Mouse (Mus musculus) liver, adult 2 months (tissue): ENCODE results near the gene Commd4. TPM values are rescaled to one million over a fixed set of nuclear protein-coding genes. Genes with fewer than 3 reads are reported as not detected.

Source experiments
- DNase-seq: peaks from one replicate; pipeline ENCODE4 v3.0.0-alpha.2; 2011; ENCODE audit warnings: low read depth, low spot score; ENCODE audit errors: extremely low read depth
- H3K27ac ChIP-seq: fragments of 200-500 bp; replicated peaks from 2 replicates; pipeline ENCODE4 v1.5.1; 2012; ENCODE audit warnings: low read depth, mild to moderate bottlenecking, control low read depth, inconsistent platforms, low read length; ENCODE audit not compliant: insufficient read depth
- H3K27me3 ChIP-seq: fragments of 200-500 bp; 2 replicates; pipeline ENCODE4 v1.6.1; 2012; ENCODE audit warnings: mild to moderate bottlenecking, moderate library complexity, low read length, inconsistent platforms; ENCODE audit not compliant: control insufficient read depth, insufficient read depth
- H3K36me3 ChIP-seq: fragments of 200-500 bp; 2 replicates; pipeline ENCODE4 v1.6.1; 2012; ENCODE audit warnings: low read length, inconsistent platforms; ENCODE audit not compliant: control insufficient read depth, insufficient read depth
- H3K4me1 ChIP-seq: fragments of 200-500 bp; 2 replicates; pipeline ENCODE4 v1.6.1; 2011; ENCODE audit warnings: low read length; ENCODE audit not compliant: control insufficient read depth, insufficient read depth
- H3K4me3 ChIP-seq: fragments of 200-500 bp; 2 replicates; pipeline ENCODE4 v1.5.1; 2011; ENCODE audit warnings: low read depth, mild to moderate bottlenecking, control low read depth, low read length, moderate library complexity; ENCODE audit not compliant: insufficient read depth
- H3K79me2 ChIP-seq: fragments of 200-500 bp; 2 replicates; pipeline ENCODE4 v1.6.1; 2012; ENCODE audit warnings: inconsistent platforms, mild to moderate bottlenecking, low read length, moderate library complexity; ENCODE audit not compliant: control insufficient read depth, insufficient read depth
- H3K9ac ChIP-seq: fragments of 200-500 bp; 2 replicates; pipeline ENCODE4 v1.6.1; 2012; ENCODE audit warnings: low read depth, mild to moderate bottlenecking, control low read depth, inconsistent platforms, low read length
- CTCF ChIP-seq: fragments of 200-500 bp; IDR thresholded peaks from 2 replicates; pipeline ENCODE4 v1.5.1; 2011; ENCODE audit warnings: low read depth, low read length, control low read depth
- POLR2A ChIP-seq: fragments of 200-500 bp; IDR thresholded peaks from 2 replicates; pipeline ENCODE4 v1.6.1; 2011; ENCODE audit warnings: low read length, control low read depth; ENCODE audit not compliant: insufficient read depth; ENCODE audit errors: extremely low read depth
- WGBS: fragments of 180-500 bp; shearing (Covaris S2); methylation state at CpG from one replicate; pipeline ENCODE4 v1.1.7; 2018; 5-methylcytosine and 5-hydroxymethylcytosine counted together
- polyA plus RNA-seq: library from polyadenylated mRNA; depleted of rRNA; stranded (reverse); fragments of >200 nt; gene quantifications from 2 replicates; pipeline ENCODE4 v1.2.3, GENCODE M21; 2012; rRNA removed
- total RNA-seq: library from RNA; depleted of rRNA; stranded (reverse); fragments of >200 nt; gene quantifications from 2 replicates; pipeline ENCODE4 v1.2.3, GENCODE M21; 2014; rRNA removed

Gene Commd4
- total and polyA plus RNA-seq, 2 experiments: 23.6 to 86.9 TPM

- Histone ChIP-seq H3K9ac (no peak overlapping the region), H3K4me3 (no peak overlapping the region)
- TF ChIP-seq POLR2A (no peak), CTCF (no peak)
Measured at GRCm38 (mm10) chr9:57129641-57130040, 28.5 kb downstream of the Commd4 start.

DNA sequence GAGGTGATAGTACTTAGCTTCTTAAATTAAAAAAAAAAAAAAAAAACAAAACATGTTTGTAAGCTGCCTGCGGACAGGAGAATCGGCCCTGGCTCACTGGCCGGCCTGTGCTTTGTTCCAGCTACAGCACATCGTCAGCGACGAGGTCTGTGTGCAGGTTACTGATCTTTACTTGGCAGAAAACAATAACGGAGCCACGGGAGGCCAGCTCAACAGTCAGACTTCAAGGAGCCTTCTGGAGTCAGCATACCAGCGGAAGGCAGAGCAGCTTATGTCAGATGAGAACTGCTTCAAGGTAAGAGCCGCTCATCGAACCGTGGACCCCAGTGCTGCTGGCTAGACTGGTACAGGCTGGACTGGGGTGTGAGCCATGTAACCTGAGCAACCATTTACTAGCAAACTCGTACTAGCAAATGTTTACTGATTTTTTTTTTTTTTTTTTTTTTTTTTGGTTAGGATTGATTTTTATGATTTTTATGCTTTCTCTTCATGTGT, 40.8 kb downstream of the Commd4 start:
- Histone ChIP-seq H3K4me3 (no peak overlapping the region), H3K36me3 (peaks cover 65% of the 10 kb centered on the region), H3K79me2 (no peaks in the 10 kb centered on the region; the same call in 1 of the 2 replicates), H3K27ac (no peak overlapping the region), H3K4me1 (no peaks in the 10 kb centered on the region), H3K27me3 (no peaks in the 10 kb centered on the region), H3K9ac (no peak overlapping the region)
- DNase-seq: no peak
- 90% methylated on average over 13 of the region's 13 CpGs for WGBS
- TF ChIP-seq POLR2A: no peak
- no peak for TF ChIP-seq CTCF

More at GRCm38 (mm10) chr9:57129641-57130040, 28.5 kb downstream of the Commd4 start:
- Histone ChIP-seq H3K79me2 (no peaks in the 10 kb centered on the region), H3K27me3 (no peaks in the 10 kb centered on the region), H3K36me3 (peaks cover 26% of the 10 kb centered on the region), H3K4me1 (0 out of 2 replicates have a peak, but pooled peaks cover 3% of the 10 kb centered on the region), H3K27ac (no peak overlapping the region)
- DNase-seq: peak; percentile 17

Other genes starting within 250 kb of the Commd4 start
- gene Snx33, start 230.0 kb downstream of the Commd4 start, total RNA-seq: 7.6 and 8.8 TPM in 2 replicates
- 8.9 and 10.5 TPM in 2 replicates for gene Snx33, start 230.0 kb downstream of the Commd4 start, polyA plus RNA-seq
- 35.8 and 45.6 TPM in 2 replicates for gene Imp3, start 220.9 kb downstream of the Commd4 start, total RNA-seq
- gene Imp3, start 220.9 kb downstream of the Commd4 start, polyA plus RNA-seq: 145 and 151 TPM in 2 replicates
- 7.2 and 8.4 TPM in 2 replicates for gene Snupn, start 207.5 kb downstream of the Commd4 start, total RNA-seq
- gene Snupn, start 207.5 kb downstream of the Commd4 start, polyA plus RNA-seq: 3.7 and 4.2 TPM in 2 replicates
- 6.5 and 8.2 TPM in 2 replicates for gene Ptpn9, start 163.4 kb downstream of the Commd4 start, total RNA-seq
- 10.6 and 12.4 TPM in 2 replicates for gene Ptpn9, start 163.4 kb downstream of the Commd4 start, polyA plus RNA-seq
- gene Sin3a, start 86.3 kb downstream of the Commd4 start, total RNA-seq: 15.1 and 17.9 TPM in 2 replicates
- gene Sin3a, start 86.3 kb downstream of the Commd4 start, polyA plus RNA-seq: 34.6 and 35.9 TPM in 2 replicates
- gene Man2c1, start 27.6 kb downstream of the Commd4 start, total RNA-seq: 25.8 and 28.1 TPM in 2 replicates
- gene Man2c1, start 27.6 kb downstream of the Commd4 start, polyA plus RNA-seq: 67.1 and 122 TPM in 2 replicates
- gene Neil1, start 10.0 kb downstream of the Commd4 start, total RNA-seq: 4.0 and 4.2 TPM in 2 replicates
- 6.6 and 7.2 TPM in 2 replicates for gene Neil1, start 10.0 kb downstream of the Commd4 start, polyA plus RNA-seq
- not detected in 2 replicates for gene Trcg1, start 78.2 kb upstream of the Commd4 start, total RNA-seq
- not detected in 2 replicates for gene Trcg1, start 78.2 kb upstream of the Commd4 start, polyA plus RNA-seq
- gene 1700017B05Rik, start 104.3 kb upstream of the Commd4 start, total RNA-seq: 1.7 and 4.4 TPM in 2 replicates
- gene 1700017B05Rik, start 104.3 kb upstream of the Commd4 start, polyA plus RNA-seq: 4.9 and 6.3 TPM in 2 replicates